Mouse (Mus musculus) natural killer cell, adult 2 months (primary cell): ENCODE data around the gene Plxdc1.

Source experiments
- DNase-seq, 2 experiments: peaks; one replicate each; pipeline ENCODE4 v3.0.0; 2022; ENCODE audit warnings: low spot score in 2 of 2

The Plxdc1 gene

DNA sequence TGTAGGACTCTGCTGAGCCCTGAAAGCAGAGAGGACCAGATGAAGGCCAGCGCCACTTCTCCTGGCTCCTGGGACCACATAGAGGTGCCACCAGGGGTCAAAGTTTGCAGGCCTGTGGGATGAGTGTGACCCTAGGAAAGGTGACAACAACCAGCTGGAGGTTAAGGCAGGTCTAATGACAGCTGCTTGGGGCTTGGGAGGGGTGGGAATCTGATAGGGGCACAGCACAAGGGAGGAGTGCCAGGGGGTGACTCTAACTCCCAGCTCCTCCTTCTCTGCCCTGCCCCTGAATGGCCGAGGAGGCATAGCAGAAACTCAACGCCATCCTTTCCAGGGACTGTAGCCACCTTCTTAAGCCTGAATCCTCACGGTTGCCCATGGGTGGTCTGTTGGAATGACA, 30.6 kb upstream of the Plxdc1 start:
- DNase-seq = no peak

DNA sequence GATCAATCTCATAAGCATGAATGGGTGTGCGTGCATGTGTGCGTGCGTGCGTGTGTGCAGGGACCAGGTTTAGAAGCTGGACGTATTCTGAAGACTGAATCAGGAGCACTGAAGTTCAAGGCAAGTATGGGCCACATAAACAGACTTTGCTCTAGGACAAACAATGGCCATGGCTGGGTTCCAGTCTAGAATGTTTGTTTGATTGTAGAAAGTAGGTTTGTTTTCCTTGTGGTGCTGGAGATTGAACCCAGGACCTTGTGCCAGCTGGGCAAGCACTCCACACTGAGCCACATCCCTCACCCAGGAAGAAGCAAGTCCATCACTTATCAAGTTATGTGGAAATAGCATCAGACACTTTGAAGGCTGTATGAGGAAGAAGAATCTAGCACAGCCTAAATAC, 29.9 kb upstream of the Plxdc1 start:
- no peak for DNase-seq

DNA sequence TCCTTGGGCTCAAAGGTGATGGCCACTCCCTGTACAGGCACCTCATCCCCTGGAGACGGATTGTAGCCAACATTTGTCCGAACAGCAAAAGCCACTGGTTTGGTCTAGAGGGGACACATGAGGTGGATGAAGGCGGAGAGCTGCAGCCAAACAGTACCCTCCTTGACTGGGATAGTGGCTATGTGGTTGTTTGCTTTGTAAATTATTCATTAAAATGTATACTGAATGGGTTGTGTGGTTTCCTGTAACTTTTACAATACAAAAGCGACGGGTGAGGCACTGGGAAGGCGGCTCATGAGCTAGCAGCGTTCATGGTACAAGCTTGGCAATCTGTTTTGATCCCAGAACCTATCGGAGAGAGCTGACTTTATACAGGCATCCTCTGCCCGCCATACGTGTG, 26.6 kb upstream of the Plxdc1 start:
- DNase-seq = no peak

DNA sequence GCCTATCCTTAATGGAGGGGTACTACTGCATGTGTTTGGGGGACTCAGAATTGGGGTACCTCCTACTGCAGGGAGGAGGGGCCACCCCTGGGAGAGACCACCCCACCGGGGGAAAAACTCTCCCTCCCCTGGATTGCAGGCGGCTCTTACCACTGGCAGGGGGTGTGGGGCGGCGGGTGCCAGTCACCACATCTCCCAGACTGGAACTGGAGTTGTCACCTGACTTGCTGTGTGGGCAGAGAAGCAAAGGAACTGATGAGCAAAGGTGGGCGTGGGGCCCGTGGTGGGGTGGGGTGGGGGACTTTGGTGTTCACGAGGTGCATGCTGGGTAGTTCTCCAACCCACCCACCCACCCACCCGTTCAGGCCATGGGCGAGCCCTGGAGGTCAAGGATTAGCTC, 25.5 kb upstream of the Plxdc1 start:
- DNase-seq = no peak

DNA sequence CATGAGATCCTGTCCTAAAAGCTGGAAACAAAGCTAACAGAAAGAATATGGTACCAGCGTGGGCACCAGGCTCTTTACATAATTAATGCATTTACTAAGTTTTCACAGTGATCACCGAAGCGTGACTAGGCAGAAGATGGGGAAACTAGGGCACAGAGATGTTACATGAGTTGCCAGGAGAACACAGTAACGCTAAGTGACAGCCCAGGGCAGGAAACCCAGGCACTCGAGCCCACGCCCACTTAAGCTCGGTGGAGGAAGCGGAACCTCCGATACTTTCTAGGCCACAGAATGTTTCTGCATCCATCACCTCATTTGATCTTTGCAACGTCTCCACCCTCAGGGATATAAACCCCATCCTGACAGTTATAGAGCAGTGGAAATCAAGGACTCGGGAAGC, 21.8 kb upstream of the Plxdc1 start:
- DNase-seq = no peak

DNA sequence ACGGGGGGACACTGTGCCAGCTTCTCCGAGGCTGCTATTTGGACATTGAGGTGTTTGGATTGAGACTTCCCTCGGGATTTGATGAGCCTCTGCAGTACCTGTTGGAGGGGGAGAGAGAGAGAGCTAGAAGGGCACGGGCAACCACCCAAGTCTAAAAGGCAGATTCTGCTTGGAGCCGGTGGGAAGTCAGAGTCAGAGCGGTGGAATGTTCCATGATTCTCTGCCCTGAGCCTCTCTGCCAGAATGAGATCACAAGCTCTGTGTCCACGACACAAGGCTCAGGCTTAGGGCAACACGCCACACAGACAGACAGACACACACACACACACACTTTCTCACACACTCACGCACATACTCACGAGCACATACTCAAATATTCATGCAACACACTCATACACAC, 19.4 kb upstream of the Plxdc1 start:
- DNase-seq = no peak

DNA sequence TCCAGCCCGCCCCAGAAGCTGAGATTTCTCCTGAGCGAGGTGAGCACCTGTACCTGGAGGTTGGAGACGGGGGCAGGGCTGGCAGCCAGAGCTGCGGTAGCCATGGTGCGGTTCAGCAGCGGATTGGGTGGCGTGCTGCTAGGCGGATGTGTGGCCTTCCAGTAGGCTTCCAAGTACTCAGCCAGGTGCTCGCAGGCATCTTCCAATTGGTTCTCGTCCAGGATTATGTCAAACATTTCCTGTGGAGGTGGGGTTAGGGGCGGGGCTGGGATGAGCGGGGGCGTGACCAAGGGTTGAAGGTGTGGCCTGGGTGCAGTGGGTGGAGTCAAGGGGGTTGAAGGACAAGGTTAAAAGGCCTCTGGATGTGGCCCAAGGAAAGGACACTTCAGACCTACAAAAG, 18.8 kb upstream of the Plxdc1 start:
- DNase-seq = no peak

DNA sequence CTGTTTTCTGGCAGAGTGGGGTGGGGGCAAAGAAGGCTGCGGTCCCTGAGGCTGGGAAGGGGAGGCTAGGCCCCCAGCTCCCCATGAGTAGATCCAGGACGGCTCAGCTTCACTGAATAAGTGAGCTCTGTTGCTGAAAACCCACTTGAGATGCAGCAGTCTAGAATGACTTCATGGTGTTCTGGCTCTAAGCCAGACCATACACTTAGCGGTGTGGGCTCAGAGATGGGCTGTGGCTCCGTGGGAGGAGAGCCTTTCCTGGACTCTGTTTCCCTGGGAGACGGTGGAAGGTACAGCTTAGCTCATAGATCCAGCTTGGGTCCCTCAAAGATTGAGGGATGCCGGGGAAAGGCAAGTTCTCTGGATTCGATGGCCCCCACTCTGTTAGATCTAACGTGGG, 17.9 kb upstream of the Plxdc1 start:
- no peak for DNase-seq

DNA sequence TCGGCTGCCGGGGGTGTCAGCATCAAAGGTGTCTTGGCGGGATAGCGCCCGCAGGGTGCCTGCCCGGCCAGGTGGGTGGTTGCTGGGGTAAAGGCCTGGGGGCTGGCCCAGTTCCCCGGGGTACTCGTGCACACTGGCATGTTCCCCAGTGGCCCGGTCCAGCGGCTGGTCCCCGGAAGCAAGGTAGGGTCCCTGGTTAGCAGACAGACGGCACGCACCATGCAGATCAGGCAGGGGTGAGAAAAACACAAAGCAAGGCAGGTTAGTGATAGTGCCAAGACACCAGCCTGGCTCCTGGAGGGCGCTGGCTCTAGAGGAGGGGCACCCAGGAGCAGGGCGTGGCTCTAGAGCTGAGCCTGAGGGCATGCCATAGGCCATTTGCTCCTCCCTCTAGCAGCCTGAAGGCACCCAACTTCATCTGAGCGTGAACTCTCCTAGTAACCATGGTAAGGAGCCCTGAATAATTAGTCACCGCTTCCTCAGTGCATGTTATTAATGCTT, 17.0 kb upstream of the Plxdc1 start:
- DNase-seq = no peak

DNA sequence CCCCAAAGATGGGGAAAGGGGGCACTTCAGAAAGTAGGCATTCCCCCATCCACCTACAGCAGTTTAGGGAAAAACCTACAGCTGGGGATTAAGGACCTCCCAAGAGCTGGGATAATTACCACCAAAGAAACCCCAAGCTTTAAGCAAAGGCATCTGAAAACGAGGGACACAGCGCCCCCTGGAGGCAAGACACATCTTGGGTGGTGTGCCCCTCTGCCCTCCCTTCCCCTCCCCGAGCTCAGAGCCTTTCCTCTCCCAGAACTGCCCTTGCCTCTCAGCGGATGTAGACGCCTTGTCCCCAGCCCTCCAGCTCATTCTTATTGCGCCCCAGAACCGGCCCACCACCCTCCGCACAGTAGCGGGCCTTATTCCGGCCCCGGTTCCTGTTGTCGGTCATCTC, 16.4 kb upstream of the Plxdc1 start:
- peak; percentile 82 to 89 for DNase-seq

DNA sequence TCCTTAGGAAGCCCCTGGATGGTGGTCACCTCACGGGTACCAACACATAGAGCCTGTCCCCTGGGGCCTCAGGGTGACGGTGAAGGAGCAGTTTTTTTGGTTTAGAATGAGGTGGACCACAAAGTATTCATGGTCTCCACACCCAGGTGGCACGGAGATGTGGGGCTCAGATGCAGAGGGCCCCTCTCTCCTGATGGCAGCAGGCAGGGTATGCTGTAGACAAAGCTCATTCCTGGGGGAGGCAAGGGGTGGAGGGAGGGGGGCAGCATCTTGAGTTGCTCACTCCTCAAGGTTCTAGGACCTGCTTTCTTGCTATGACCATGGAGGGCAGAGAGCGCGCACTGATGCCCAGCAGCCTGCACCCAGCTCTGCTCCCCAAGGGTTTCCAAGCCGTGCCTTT, 15.7 kb upstream of the Plxdc1 start:
- no peak for DNase-seq

DNA sequence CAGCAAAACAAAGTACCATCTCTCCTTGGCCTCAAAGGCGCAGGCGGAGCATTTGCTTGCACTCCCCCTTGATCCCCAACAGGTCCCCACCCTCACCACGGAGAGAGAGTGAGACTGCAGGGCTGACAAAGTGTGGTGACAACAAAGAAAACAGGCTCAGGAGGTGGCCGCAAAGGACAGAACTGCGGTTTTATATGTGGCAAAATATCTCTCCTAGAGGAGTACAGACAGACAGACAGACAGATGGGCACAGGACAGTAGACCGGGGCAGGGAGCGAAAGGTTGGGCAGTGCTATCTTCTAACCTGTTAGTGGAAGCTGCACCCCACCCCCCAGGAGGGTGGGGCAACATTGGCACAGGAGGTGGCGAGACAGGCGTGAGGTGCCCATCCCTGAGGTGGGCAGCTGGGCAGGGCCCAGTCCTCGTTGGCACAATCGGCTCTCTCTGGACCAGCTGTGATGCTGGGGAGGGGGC, 15.1 kb upstream of the Plxdc1 start:
- peak; percentile 68 to 70 for DNase-seq

DNA sequence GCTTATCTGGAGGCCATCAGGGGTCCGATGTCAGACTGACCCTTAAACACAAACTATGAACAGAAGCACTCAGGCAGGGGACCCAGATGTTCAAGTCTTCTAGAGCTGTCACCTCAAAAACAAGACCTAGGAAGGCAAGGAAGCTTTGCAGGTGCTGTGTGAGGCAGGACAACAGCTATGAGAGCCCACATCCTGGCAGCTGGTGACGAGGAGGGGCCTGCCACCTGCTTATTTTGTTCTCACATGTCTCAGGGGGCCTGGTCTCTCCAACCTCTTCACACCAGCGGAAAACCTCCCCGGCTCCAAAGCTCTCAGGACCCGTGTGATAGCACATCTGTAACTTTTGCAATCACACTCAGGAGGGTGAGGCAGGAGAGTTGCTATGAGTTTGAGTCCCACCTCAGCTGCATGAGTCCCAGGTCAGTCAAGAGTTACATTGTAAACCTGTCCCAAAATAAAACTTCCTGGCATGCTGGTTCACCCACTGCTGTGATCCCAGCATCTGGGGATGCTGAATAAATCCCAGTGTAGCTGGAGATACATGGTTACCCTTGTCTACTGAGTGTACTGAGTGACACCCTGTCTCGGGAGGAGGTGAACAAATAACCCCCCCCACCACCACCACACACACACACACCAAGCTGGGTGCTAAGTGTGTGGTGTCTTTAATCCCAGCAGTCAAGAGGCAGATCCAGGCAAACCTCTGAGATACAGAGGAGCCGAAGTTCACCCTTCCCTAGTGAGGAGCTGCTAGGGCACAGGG, 14.3 kb upstream of the Plxdc1 start:
- DNase-seq = peak; percentile 61 to 81

DNA sequence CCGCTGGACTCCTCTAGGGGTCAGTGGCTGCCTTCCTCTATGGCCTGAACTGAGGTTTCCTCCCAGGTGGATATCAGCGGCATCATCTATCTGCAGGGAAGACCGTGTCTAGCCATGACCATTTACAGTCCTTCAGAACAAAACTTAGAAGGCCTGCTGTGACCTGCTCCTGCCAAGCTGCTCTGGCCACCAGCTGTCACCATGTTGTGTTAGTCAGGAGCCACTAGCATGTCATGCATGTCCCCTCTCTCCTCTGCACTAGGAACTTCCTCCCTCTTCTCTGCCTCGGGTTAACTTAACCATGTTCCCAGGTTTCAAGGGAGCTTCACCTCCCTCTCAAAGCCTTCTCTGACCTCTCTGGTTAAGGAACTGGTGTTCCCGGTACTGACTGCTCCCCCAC, 13.5 kb upstream of the Plxdc1 start:
- DNase-seq = peak in 1 of 2 experiments; percentile 33

DNA sequence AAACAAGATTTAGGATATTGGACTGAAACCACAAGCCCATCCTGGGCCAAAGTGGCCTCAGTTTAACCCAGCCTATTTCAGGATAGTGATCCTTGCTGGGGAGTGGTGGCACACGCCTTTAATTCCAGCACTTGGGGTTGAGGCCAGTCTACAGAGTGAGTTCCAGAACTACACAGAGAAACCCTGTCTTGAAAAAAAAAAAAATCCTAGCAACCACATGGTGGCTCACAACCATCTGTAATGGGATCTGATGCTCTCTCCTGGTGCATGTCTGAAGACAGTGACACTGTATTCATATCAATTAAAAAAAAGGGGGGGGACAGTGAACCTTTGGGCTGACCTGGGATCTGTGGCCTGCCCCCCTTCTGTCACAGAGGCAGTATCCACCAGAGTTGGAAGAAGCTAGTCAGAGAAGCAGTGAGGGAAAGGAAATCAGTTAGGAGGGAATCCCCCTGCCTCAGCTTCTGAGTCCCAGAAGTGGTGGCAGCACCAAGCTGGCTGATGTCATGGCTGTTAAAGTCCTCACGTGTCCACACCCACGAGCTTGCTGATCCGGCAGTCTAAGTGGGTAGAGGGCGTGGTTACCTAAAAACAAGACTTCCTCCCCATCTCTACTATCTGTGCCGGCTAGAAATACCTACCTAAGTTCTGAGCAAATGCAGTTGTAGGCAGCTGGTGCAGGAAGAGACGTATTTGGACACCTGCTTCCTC, 12.8 kb upstream of the Plxdc1 start:
- peak; percentile 83 to 86 for DNase-seq

DNA sequence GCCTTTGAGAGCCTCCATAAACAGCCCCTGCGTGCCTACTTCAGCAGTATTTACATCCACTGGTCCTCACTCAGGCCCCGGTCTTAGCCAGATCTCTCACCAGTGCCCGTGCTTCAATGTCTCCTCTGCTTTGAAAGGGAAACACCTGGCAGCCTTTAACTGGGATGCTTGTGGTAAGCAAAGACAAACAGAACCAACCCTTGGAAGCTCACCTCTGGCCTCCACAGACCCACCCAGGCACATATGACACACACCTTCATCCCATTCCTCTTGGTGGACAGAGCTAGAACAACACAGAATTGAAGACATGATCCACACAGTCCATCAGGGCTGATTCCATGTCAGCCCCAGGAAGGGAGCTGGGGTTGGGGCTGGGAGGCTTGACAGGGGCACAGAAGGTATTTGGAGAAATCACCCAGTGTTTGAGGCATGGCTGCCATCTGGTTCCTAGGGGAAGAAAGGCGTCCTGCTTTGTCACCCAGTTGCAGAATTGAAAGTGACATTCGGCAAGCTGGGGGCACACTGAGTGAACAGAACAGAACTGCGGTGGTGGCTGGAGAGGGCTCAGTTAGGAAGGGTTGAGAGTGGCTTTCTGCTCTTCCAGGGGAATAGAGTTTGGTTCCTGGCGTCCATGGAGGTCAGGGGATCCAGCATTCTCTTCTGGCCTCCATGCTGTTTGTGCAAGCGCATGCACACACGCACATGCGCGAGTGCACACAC, 12.0 kb upstream of the Plxdc1 start:
- no peak for DNase-seq

DNA sequence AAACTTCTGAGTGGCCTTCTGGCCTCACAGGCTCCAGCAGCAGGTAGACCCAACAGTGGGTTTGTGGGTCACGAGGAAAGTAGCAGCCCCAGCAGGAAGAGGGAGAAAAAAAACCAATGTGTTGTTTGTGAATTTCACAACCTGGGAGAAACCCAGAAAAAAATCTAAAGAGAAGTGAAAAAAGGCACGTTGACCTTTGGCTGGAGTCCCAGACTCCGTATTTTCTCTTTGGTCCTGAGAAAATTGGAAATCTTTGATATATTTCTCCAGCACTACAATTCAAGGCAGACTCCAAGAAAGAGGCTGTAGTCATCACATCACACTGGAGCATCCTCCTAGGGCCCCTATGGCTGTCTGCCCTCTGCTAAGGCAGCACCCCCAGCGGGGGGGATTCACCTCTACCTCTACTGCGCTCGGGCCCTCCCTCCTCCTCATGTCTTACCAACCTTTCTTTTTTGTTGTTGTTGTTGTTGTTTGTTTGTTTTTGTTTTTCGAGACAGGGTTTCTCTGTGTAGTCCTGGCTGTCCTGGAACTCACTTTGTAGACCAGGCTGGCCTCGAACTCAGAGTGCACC, 11.2 kb upstream of the Plxdc1 start:
- no peak for DNase-seq

DNA sequence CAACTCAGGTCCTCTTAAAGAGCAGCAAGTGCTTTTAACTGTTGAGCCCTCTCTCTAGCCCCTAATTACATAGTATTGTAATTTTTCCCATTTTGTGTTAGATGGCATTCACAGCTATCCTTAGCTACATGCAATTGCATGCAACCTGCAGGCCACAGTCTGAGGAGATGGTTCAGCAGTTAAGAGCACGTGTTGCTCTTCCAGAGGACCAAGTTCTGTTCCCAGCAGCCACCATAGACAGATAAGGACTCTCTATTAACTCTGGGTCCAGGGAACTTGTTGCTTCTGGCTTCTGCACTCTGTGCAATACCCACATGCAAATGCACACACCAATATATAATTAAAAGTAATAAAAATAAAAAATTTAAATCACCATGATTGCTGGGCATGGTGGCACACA, 10.4 kb upstream of the Plxdc1 start:
- no peak for DNase-seq

DNA sequence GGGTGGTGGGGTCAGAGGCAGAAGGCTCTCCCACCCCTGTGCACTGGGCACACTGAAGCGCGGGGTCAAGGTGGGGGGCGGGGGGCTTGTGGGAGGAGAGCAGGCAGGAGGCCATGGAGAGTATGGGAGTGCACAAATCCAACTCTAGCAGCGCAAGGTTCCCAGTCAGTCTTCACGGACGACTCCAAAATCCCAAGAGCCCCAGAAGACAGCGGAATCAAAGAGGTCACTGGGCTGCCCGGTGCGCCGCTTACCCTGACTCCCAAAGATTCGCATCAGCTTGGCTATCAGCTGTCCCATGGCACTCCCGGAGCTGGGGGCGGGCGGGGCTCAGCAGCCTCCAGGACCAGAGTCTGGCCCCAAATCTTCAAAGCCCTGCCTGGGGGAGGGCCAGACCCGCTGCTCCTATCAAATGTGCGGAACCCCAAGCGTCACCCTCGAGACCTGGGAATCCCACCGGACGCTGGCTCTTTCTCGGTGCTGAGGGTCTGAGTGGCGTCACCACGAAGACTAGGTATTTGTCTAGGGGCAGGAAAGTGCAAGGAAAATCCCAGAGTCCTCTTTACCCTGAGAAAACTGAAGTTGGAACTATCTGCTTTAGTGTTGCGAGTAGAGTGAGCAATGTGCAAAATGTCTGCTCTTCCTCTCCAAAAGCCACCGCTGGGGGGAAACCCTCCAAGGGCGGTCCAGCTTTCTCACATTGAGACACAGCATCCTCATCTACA, 9.5 kb upstream of the Plxdc1 start, which contains the start of gene Arl5c:
TSS of gene Arl5c (minus strand) at position 618 of the 725 bp plus-strand sequence.
- peak; percentile 73 to 76 for DNase-seq

DNA sequence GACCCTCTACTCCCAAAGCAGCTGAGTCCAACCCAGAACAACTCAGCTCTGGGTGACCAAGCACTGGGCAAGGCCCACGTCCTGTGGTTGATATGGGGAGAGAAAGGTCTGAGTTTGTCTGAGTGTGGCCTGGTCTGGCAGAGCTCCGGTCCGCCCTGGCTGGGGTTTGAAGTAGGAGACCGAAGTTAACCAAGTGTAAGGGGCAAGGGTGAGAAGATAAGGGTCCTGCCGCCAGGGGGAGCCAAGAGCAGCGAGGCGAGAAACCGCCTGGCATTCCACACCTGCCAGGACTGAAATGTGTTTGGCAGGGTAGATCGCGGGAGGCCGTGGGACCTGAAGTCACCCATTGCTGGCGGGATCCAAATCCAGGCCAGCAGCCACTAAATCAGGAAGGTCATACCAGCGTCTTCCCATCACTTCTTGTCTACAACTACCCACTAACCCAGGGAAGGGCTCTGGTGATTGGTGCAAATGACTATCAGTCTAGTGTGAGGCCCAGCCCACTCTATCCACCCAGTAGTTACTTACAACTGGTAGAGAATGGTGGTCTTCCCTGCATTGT, 8.4 kb upstream of the Plxdc1 start:
- DNase-seq = peak; percentile 86 to 89

DNA sequence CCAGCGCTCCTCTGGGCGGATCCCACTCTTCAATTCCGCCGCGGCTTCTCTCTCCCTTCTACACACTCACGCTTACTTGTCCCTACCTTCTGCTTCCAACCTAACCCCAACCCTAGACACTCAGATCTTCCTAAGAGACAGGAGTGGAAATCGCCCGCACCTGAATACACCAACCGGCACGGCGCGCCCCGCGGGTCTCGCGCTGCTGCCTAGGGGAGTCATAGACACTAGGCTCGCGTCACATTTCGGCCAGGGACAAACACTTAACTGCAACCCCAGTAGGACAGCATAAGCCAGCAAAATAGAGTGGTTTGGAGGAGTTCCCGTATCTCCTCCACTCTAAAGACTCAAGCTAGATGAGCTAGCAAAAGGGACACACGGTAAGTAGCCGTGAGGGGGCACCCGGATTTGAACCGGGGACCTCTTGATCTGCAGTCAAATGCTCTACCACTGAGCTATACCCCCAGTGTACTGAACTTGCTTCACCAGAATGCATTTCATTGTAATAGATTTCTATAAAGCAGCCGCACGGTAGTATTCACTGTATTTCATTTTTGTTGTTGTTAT, 2.4 kb upstream of the Plxdc1 start:
- DNase-seq = peak; percentile 90 to 91
